Mouse (Mus musculus): ENCODE data around the gene Trmt10b.

Trmt10b gene

GRCm38 (mm10) chr4:45296662-45297564 lies at the start of gene Trmt10b:
Trmt10b (plus strand) TSS chr4:45297127.
- ATAC-seq (ENCODE audit: low TSS enrichment) = peak; percentile 100

GRCm38 (mm10) chr4:45251265-45251664 lies 45.7 kb upstream of the Trmt10b start:
- no peak for ATAC-seq (ENCODE audit: low TSS enrichment)

GRCm38 (mm10) chr4:45252861-45253262 lies 44.1 kb upstream of the Trmt10b start:
- no peak for ATAC-seq (ENCODE audit: low TSS enrichment)

- ATAC-seq (ENCODE audit: low TSS enrichment) = peak; percentile 89
These were observed 42.9 kb upstream of the Trmt10b start for GRCm38 (mm10) chr4:45253839-45254601.

GRCm38 (mm10) chr4:45259232-45259832 lies 37.6 kb upstream of the Trmt10b start:
- ATAC-seq (ENCODE audit: low TSS enrichment) = no peak

GRCm38 (mm10) chr4:45261551-45261950 lies 35.4 kb upstream of the Trmt10b start:
- peak; percentile 23; the same call in 1 of the 2 replicates for ATAC-seq (ENCODE audit: low TSS enrichment)

- ATAC-seq (ENCODE audit: low TSS enrichment) = no peak
These were observed 29.0 kb upstream of the Trmt10b start for GRCm38 (mm10) chr4:45267883-45268282.

GRCm38 (mm10) chr4:45271041-45271452 lies 25.9 kb upstream of the Trmt10b start:
- ATAC-seq (ENCODE audit: low TSS enrichment) = no peak

GRCm38 (mm10) chr4:45275770-45276169 lies 21.2 kb upstream of the Trmt10b start:
- ATAC-seq (ENCODE audit: low TSS enrichment) = no peak

- ATAC-seq (ENCODE audit: low TSS enrichment) = no peak
These were observed 17.6 kb upstream of the Trmt10b start for GRCm38 (mm10) chr4:45279292-45279691.

- ATAC-seq (ENCODE audit: low TSS enrichment) = peak; percentile 89
These were observed 16.9 kb upstream of the Trmt10b start for GRCm38 (mm10) chr4:45279981-45280548.

- ATAC-seq (ENCODE audit: low TSS enrichment) = peak; percentile 64; the same call in 1 of the 2 replicates
These were observed 10.6 kb upstream of the Trmt10b start for GRCm38 (mm10) chr4:45286318-45286717.

- ATAC-seq (ENCODE audit: low TSS enrichment) = no peak
These were observed 9.0 kb upstream of the Trmt10b start for GRCm38 (mm10) chr4:45287906-45288305.

- ATAC-seq (ENCODE audit: low TSS enrichment) = no peak
These were observed 8.6 kb downstream of the Trmt10b start for GRCm38 (mm10) chr4:45305536-45305935.

- ATAC-seq (ENCODE audit: low TSS enrichment) = peak; percentile 89
These were observed 11.1 kb downstream of the Trmt10b start for GRCm38 (mm10) chr4:45308046-45308445.

- ATAC-seq (ENCODE audit: low TSS enrichment) = no peak
These were observed 11.7 kb downstream of the Trmt10b start for GRCm38 (mm10) chr4:45308606-45309005.

GRCm38 (mm10) chr4:45311056-45311455 lies 14.1 kb downstream of the Trmt10b start:
- ATAC-seq (ENCODE audit: low TSS enrichment) = no peak

GRCm38 (mm10) chr4:45320159-45320816 lies 23.4 kb downstream of the Trmt10b start:
- ATAC-seq (ENCODE audit: low TSS enrichment) = peak; percentile 93

- ATAC-seq (ENCODE audit: low TSS enrichment) = no peak
These were observed 34.2 kb downstream of the Trmt10b start for GRCm38 (mm10) chr4:45331139-45331538.

GRCm38 (mm10) chr4:45332466-45332865 lies 35.5 kb downstream of the Trmt10b start:
- ATAC-seq (ENCODE audit: low TSS enrichment) = no peak

- ATAC-seq (ENCODE audit: low TSS enrichment) = no peak
These were observed 44.3 kb downstream of the Trmt10b start for GRCm38 (mm10) chr4:45341226-45341625.
